In the genomic region with DNA sequence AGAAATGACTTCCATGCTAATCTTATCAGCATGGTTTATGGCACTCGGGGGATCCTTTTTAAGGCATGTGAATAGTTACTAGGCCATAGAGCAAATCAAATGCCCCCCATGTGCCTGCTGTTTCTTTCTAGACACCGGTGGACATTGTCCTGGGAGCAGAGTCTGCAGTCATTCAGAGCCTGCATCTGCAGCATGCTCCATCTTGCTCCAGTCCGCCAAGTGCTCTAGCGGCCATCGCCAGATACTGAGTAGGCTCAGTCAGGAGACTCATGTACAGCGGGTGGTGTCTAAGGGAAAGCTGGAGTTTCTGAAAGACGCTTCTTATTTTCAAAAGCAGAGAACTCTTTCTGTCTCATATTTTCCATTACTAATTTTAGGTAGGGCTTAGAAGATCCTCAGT, we compare ENCODE assay signal across 24 mouse cellular contexts.
"Had no signal": no experiment of that assay in that cellular context is flagged by ENCODE, and none has a peak within 500 bp of the region (broad histone marks: within the 10 kb centered on the region; RNA-seq: fewer than 3 reads in every experiment).

No protein-coding gene starts in this region.

- H3K4me2 ChIP-seq: heart, embryonic 12.5 days; hindbrain, embryonic 12.5 days; hindbrain, embryonic 14.5 days; limb, embryonic 13.5 days; limb, embryonic 15.5 days; liver, embryonic 12.5 days had no signal

- H3K4me1 ChIP-seq: heart, embryonic 12.5 days; hindbrain, embryonic 10.5 days; hindbrain, embryonic 12.5 days; limb, embryonic 13.5 days; limb, embryonic 15.5 days had no signal

- H3K9ac ChIP-seq: heart, embryonic 12.5 days; hindbrain, embryonic 12.5 days; hindbrain, embryonic 14.5 days; limb, embryonic 13.5 days; limb, embryonic 15.5 days; liver, embryonic 12.5 days; liver, embryonic 14.5 days had no signal

- H3K27me3 ChIP-seq: heart, embryonic 12.5 days; hindbrain, embryonic 12.5 days; limb, embryonic 13.5 days; limb, embryonic 15.5 days; liver, embryonic 12.5 days had no signal

- H3K4me3 ChIP-seq: gastrocnemius, adult 2 months; heart, adult 2 months; heart, embryonic 12.5 days; hindbrain, embryonic 10.5 days; hindbrain, embryonic 12.5 days; layer of hippocampus, adult 2 months; limb, embryonic 13.5 days; limb, embryonic 15.5 days; liver, embryonic 12.5 days had no signal

- H3K27ac ChIP-seq: gastrocnemius, adult 2 months; heart, adult 2 months; hindbrain, embryonic 10.5 days; hindbrain, embryonic 12.5 days; hindbrain, embryonic 14.5 days; layer of hippocampus, adult 2 months; limb, embryonic 13.5 days; limb, embryonic 15.5 days; liver, embryonic 12.5 days; liver, embryonic 14.5 days had no signal

- ATAC-seq: hindbrain, embryonic 16.5 days; inflammation-experienced regulatory T-cells, adult 6 months; liver, embryonic 12.5 days had no signal

- DNase-seq: gastrocnemius, adult 2 months; gastrocnemius, postnatal 10 days; gastrocnemius, postnatal 25 days; heart, adult 2 months; heart, postnatal 10 days; heart, postnatal 4 days; kidney, adult 11 months; kidney, adult 2 months; kidney, postnatal 10 days; kidney, postnatal 25 days; layer of hippocampus, adult 9-11 months; layer of hippocampus, postnatal 36 days; left cerebral cortex, postnatal 4 days had no signal

- H3K9me3 ChIP-seq: heart, embryonic 12.5 days; hindbrain, embryonic 10.5 days; hindbrain, embryonic 12.5 days; limb, embryonic 13.5 days; limb, embryonic 15.5 days; liver, embryonic 12.5 days had no signal
